ENCODE assay signal across 26 mouse cellular contexts in the genomic region with DNA sequence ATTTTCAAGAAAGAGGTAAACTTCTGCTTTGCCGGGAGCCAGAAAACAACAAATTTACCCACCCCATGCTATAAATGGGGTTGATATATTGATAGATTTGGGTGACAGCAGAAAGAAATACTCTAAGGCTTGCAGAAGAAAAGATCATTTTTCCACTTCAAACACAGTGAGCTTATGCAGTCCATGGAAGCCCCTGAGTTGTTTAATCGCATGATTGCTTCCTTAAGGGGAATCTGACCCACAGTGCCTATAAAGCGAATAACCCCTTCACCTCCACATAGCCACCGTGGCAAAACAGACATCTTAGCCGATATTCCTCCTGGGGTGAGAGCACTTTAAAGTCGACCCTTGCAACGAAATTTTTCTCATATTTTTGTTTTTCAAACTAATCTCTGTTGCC.
DNase-seq lines count a peak whose midpoint lies in the region; ATAC-seq lines count a peak whose summit lies in the region.
"Had no signal": no experiment of that assay in that cellular context is flagged by ENCODE, and none has a peak within 500 bp of the region (broad histone marks: within the 10 kb centered on the region; RNA-seq: fewer than 3 reads in every experiment).

No protein-coding gene starts in this region.

- ATAC-seq in kidney, embryonic 15.5 days (replicated peaks; ENCODE audit: low FRiP score) = 0 out of 2 replicates have a peak, but pooled peaks have one; percentile 56
- ATAC-seq: activated CD4-positive, CD25-positive, alpha-beta regulatory T cell, adult 4 months; CD4-positive, CD25-positive, alpha-beta regulatory T cell, adult 4 months; forebrain, embryonic 14.5 days; forebrain, embryonic 16.5 days; Patski had no signal

- 0 out of 2 replicates have a peak, but pooled peaks cover 4% of the 10 kb centered on the region for H3K4me1 ChIP-seq in kidney, embryonic 15.5 days
- H3K4me1 ChIP-seq: embryonic facial prominence, embryonic 15.5 days; forebrain, embryonic 12.5 days had no signal

- WGBS in kidney, embryonic 15.5 days = 40% methylated on average over 7 of the region's 7 CpGs

- no peaks in the 10 kb centered on the region for H3K36me3 ChIP-seq in kidney, embryonic 15.5 days
- H3K36me3 ChIP-seq: embryonic facial prominence, embryonic 13.5 days; embryonic facial prominence, embryonic 15.5 days; forebrain, embryonic 10.5 days; forebrain, embryonic 12.5 days; G1E had no signal

- no peak overlapping the region for H3K9ac ChIP-seq in kidney, embryonic 15.5 days
- H3K9ac ChIP-seq: embryonic facial prominence, embryonic 13.5 days; embryonic facial prominence, embryonic 15.5 days; forebrain, embryonic 12.5 days had no signal

- H3K27me3 ChIP-seq in kidney, embryonic 15.5 days = no peaks in the 10 kb centered on the region
- H3K27me3 ChIP-seq: CH12.LX; embryonic facial prominence, embryonic 13.5 days; embryonic facial prominence, embryonic 15.5 days; forebrain, embryonic 12.5 days; Patski had no signal

- intact Hi-C loops in heart, postnatal 10 days (cut with DNase I) = no loop called here

- H3K4me2 ChIP-seq in kidney, embryonic 15.5 days = no peak overlapping the region
- H3K4me2 ChIP-seq: embryonic facial prominence, embryonic 13.5 days; embryonic facial prominence, embryonic 15.5 days; forebrain, embryonic 12.5 days had no signal

- DNase-seq in heart, adult 11 months = peak; percentile 18
- no peak for DNase-seq in heart, postnatal 10 days
- DNase-seq in kidney, postnatal 14 days = no peak
- no peak for DNase-seq in layer of hippocampus, postnatal 10 days (ENCODE audit: low spot score in 2 of 2)
- DNase-seq: adrenal gland, adult 8-10 months; adrenal gland, postnatal 14 days; adrenal gland, postnatal 36 days; B cell, adult 2 months; cerebellum, adult 11-12 months; cerebellum, adult 2 months; cerebellum, adult 9-10 months; cerebellum, postnatal 10 days; cerebellum, postnatal 36 days had no signal

- H3K9me3 ChIP-seq in kidney, embryonic 15.5 days (replicated peaks) = no peaks in the 10 kb centered on the region
- H3K9me3 ChIP-seq: embryonic facial prominence, embryonic 13.5 days; embryonic facial prominence, embryonic 15.5 days; forebrain, embryonic 10.5 days; forebrain, embryonic 12.5 days; G1E had no signal

- no peak overlapping the region for H3K4me3 ChIP-seq in kidney, embryonic 15.5 days (replicated peaks)
- H3K4me3 ChIP-seq: embryonic facial prominence, embryonic 13.5 days; embryonic facial prominence, embryonic 15.5 days; erythroblast, embryonic 14.5 days; forebrain, embryonic 10.5 days; forebrain, embryonic 12.5 days had no signal

- H3K27ac ChIP-seq in kidney, embryonic 15.5 days = no peak overlapping the region
- H3K27ac ChIP-seq: embryonic facial prominence, embryonic 13.5 days; embryonic facial prominence, embryonic 15.5 days; forebrain, embryonic 10.5 days; forebrain, embryonic 12.5 days had no signal
